Mouse (Mus musculus) urinary bladder, postnatal 10 days (tissue): ENCODE results near the gene Vip.

Source experiments
- DNase-seq: peaks from one replicate; pipeline ENCODE4 v3.0.0; 2022; ENCODE audit warnings: low spot score

Vip gene

DNA sequence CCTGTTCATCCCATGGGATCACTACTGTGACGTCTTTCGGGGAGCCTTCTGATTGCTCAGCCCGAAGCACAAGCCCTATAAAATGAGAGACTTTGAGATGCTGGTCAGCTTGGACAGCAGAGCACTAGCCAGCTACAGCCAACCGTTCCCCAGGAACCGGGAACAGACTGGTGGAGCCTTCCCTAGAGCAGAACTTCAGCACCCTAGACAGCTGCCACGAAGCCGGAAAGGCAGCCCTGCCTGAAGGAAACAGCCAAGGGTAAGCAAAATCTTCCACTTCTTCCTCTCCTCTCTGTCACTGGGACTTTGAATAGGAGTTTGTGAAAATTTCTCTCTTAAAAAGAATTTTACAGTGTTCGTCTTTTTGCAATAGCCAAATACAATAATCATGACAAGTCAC is at the start of gene Vip:
TSS of gene Vip (plus strand) at position 107 of the 400 bp plus-strand sequence.
- DNase-seq = no peak

DNA sequence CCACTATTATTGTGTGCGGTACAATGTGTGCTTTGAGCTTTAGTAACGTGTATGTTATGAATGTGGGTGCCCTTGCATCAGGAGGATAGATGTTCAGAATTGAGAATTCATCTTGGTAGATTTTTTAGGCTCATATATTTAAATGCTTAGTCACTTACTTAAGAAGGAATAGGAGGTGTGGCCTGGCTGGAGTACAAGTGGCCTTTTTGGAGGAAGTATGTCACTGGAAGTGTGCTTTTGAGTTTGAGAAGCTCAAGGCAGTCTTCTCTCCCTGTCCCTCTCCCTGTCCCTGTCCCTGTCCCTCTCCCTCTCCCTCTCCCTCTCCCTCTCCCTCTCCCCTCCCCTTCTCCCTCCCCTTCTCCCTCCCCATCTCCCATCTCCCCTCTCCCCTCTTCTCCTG is 48.0 kb upstream of the Vip start:
- DNase-seq = no peak

DNA sequence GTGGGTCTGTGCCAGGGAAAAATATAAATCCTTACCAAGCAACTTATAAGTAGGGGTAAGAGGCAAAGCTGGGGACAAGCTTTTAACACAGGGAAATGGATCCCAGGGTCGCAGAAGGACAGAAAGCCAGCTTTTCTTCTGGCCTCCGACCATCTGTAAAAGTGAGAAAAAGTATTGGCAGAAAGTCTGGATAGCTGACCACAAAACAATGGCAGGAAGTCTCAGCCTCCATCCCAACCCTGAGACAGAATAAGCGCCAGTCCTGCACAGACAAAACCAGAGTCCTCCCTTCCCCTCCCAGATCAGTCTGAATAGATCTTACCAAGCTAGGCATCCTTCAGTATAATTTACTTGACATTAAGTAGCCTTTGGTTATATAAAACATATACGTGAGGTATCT is 47.0 kb upstream of the Vip start:
- DNase-seq = no peak

DNA sequence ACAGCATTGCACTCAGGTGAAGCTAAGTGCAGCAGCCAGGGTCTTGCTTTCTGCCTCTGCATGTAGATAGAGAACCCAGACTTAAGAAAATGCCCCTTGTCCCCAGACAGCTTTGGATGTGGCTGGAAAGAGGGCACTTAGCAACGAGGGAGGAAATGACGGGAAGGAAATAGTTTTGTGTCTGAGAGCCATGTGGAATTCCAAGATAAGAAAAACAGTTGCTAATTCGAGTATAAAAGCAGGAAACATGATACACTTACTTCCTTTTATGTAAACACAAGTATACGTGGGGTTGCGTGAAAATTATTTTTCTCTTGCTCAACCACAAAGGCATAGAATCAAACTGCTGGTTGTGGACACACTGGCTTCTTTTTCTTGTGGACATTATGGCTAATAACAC is 45.6 kb upstream of the Vip start, which contains the start of gene Myct1:
TSS of gene Myct1 (plus strand) at position 312 of the 400 bp plus-strand sequence.
- DNase-seq = no peak

DNA sequence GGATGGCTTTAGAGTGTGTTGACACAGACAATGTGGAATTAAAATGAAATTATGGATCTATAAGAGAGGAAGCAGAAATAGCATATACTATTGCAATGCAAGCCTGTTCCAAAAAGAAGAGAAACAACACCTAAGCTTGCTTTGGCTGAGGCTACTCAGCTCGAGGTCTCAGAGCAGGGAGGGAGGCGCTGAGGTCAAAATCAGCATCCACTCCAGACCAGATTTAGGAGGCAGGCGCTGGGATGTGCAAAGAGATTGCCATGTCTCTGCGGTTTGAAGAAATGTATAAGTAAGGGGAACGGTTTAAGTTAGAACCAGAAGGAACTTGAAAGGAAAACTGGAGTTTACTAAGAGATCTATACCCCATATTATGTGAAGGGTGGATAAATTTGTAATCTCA is 44.6 kb upstream of the Vip start:
- no peak for DNase-seq

DNA sequence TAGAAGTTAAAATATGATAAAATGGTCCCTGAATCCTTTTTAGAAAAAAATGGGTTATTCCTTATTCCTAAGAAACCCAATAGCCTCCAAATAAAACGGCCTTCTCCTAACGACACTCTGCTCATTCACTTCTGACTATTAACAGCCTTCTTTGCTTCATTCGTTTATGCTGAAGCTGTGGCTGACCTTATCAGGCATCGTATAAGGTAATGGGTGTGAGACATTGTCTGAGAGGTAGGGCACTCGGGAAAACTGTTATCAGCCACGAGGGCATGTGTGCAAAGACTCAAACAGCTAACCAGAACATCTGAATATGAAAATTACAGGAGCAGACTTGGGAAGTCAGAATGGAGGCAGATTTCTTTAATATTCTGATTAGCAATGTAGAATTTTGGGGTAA is 42.5 kb upstream of the Vip start:
- no peak for DNase-seq

DNA sequence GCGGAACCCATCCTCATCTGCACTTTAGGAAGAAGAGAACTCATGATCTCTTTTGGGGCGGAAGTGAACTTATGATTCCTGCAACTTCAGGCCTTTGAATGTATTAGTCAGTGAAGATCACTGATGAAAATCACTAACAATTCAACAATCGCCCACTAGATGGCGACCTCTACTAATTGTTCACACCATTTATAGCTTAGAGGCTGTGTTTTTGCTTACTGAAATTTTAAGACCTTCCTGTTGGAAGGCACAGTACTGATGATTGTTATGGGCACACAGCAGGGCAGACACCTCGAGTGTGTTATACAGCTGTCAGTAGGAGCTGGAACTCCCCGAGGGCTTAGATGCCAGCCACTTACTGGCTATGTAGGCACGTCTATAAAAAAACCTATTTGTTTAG is 38.9 kb upstream of the Vip start:
- no peak for DNase-seq

DNA sequence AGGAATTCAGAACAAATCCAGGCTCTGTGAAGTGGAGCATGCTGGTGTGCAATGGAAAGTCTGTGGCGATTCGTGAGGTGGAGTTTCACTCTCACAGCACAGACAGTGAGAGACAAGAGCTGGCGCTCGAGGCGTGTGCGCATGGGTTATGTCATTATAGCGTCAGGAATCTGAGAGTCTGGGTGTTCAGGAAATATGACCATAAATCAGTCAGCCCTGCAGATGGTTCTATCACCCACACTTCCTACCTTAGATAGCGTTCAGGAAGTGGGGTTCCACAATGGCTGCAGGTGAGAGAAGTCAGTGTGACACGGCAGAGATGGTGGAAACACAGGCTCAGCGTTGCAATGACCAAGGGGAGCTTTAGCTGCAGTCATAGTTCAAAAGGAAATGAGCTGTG is 35.5 kb upstream of the Vip start:
- DNase-seq = no peak

DNA sequence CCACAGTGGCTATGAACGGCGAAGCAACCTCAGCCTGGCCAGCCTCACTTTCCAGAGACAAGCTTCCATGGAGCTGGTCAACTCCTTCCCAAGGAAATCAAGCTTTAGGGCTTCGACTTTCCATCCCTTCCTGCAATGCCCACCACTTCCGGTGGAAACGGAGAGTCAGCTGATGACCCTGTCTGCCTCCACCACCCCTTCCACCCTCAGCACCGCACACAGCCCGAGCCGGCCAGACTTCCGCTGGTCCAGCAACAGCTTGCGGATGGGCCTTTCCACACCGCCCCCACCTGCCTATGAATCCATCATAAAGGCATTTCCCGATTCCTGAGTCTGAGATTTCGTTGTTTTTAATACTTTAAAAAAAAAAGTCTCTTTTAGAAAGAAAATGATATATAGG is 34.6 kb upstream of the Vip start:
- no peak for DNase-seq

DNA sequence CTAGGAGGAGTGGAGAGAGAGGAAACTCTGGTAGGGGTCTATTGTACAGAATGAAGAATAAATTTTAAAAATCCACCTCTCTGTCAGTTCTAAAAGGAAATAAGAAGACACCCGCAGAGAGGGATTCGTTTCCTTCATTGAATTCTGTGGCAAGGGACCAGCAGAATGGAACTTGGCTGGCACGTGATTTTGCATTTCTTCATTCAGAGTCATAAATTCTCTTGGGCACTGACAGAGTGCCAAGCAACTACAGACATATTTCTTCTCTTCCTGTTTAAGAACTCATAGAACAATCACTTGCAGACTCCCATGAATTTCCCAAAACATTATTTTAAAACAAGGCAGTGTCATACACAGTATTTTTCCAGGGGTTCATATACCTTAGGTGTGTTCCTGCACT is 30.1 kb upstream of the Vip start:
- no peak for DNase-seq

DNA sequence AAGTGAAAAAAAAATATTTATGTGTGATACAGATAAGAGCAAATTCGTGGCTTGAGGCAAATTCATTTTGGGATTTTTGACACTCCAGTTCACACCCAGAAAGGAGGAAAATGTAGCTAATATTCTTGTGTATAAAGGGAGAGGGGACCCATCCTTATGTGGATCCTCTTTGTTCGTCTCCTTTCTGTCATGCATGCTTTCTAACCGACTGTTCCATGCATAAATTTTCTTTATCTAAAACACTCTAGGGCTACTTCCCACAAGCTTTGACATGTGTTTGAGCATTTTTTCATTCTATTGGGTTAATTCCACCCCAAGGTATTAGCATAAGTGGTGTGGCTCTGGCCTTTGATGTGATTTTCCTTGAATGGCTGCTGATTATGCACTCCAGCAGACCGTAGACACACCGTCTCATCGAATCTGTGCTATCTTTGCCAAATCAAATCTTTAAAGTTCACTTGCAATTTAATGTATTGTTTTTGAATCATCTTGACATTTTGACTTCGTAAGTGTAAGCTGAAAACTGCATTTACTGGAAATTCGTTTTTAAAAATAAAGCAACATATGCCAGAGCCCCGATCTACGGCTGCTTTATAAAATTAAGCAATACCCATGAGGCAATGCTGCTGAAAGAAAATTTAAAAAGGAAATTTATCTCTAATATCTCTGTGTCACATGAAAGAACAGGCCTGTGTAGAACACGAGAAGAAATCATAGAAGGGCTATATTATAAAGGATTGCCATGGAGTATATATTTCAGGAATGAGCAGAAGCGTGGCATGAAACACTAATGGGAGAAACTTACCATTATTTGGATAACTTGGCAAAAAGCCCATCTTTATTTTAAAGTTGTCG is 23.6 kb upstream of the Vip start:
- DNase-seq = no peak

DNA sequence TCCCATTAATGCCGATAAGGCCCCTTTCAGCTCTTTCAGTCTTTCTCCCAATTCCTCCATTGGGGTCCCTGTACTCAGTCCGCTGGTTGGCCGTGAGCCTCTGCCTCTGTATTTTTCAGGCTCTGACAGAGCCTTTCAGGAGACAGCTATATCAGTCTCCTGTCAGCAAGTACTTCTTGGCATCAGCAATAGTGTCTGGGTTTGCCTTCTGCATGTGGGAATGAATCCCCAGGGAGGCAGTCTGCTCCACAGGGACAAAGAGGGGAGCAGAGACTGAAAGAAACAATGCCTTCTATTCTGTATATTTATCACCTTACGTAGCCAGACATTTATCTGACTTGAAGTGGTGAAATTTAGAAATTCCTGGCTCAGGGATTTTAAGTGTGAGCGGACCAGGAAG is 12.8 kb upstream of the Vip start:
- no peak for DNase-seq

DNA sequence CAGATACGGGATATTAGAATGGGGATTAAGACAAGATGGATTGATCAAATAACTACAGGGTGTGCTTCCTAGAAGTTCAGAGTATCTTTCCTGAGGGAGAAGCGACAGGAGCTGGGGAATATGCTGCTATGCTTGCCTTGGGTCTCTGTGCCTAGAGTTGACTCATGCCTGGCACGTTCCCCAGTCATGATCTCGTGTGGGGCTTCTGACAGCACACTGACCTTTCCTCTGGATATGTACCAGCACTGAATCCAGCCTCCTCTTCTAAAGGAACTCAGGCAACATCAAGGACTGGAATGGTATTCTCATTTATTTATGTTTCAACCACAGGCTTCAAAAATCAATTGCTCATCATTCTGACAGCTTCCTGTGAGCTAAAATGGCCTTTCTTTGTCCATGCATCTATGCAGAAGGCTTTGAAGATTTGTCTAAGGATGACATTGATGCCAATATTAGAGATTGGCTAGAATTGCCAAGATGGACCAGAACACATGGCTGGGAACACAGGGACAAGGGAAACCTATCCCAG is 5.3 kb upstream of the Vip start:
- no peak for DNase-seq

DNA sequence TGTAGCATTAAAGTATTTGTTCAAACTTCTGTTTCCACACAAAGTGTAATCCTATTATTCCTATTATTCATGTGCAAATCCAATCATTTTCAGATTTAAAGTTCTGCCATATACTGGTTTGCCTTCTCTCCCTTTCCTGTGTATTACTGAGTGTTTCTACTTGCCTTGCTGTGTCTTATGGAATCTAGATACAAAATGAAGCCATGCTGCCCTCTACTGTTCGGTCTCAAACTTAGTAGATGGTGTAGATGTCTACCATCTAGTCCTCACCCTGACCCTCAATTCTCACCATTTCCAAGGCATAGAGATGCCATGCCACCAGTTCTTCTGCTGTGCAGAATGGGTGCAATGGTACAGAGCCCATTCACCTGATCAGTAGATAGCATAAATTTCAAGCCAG is 4.7 kb upstream of the Vip start:
- DNase-seq = no peak

DNA sequence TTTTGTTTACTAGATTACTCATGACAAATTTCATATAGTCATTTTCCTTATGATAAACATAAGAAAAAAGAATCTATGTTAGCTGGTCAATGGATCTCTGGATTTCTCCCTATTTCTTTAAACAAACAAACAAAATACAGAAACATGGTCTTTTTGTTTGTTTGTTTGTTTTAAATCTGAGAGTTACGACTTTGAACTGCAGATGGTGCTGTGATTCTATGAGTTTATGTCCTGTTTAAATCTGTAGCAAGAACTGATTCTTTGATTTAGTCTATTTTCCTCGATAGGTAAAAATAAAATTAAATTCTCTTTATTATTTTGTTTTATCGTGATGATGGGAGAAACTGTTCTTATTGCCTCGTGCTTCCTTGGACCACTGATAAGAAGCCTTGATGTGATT is 1.7 kb upstream of the Vip start:
- DNase-seq = no peak

DNA sequence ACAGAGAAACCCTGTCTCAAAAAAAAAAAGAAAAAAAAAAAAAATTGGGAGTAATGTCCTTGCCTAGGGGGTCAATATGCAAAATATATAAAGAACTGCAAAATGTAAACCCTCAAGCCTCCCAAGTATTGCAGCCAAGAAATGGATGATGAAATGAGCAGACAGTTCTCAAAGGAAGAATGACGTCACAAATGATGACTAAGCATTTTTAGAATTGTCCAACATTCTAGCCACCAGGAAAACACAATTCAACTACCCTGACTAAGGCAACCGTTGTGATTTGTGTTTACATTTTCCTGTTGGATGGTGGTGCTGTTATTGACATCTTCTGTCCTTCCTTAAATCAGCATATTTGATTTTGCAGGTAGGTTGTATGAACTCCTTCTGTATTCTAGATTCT is 42.3 kb downstream of the Vip start:
- DNase-seq = no peak

DNA sequence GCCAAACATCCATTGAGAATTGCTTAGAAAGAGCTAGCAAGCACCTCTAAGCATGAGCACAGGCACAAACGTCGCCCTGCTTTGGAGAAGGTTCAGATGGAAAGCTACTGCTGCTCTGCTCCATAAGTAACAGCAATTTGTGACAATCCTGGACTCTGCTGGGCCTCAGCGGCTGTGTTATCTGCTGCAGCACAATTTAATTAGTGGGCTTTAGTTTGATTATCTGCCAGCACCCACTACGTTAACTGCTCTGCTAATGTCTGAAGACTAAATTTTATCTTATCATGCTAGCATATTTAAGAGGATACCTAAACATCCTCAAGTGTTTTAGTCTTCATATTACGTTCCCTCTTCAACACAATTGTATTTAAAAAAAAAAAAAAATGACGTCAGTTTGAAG is 46.6 kb downstream of the Vip start:
- DNase-seq = no peak

DNA sequence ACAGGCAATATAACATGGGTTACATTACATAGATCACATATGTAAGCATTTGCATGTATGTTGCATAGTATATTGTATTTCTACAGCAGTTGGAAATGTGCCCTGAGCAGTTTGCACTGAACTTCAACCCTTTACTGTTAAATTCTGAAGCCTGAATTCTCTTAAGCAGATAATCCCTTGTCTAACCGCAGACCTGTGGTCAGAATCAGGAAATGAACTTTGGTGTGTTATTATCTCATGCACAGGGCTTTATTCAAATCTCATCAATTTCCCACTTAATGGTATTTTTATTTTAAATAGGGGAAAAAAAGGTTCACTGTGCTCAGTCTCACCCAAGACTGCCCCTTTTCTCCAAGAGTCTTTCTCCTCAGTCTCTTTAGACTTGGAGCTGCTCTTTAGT is 55.3 kb downstream of the Vip start:
- no peak for DNase-seq
